Mouse (Mus musculus) embryo, embryonic 10.5 days (tissue): ENCODE measurements around the gene Sparcl1.

ENCODE experiments used
- DNase-seq: peaks from one replicate; pipeline ENCODE4 v3.0.0-alpha.2; 2015; ENCODE audit warnings: low spot score

The Sparcl1 gene

GRCm38 (mm10) chr5:104110171-104110920 lies 3.2 kb downstream of the Sparcl1 start:
- DNase-seq, result peak; percentile 88

DNA sequence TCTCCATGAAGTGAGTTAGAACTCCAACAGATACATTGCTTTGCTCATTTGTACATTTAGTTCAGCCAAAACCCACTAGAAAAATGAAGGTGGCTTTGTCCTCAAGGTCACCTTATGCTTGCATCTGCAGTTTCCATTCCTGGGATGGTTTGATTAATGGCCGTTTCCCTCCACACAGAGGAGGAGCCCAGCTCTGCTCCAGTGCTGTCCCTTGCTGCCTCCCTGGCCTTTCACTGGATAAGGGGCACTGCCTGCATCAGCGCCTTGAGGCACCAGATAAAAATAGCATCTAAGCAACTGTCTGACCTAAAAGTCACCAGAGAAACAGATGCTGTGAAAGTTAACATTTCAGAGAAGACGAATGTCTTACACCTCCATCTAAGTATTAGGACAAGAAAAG lies 4.0 kb downstream of the Sparcl1 start:
- peak; percentile 79 for DNase-seq

DNA sequence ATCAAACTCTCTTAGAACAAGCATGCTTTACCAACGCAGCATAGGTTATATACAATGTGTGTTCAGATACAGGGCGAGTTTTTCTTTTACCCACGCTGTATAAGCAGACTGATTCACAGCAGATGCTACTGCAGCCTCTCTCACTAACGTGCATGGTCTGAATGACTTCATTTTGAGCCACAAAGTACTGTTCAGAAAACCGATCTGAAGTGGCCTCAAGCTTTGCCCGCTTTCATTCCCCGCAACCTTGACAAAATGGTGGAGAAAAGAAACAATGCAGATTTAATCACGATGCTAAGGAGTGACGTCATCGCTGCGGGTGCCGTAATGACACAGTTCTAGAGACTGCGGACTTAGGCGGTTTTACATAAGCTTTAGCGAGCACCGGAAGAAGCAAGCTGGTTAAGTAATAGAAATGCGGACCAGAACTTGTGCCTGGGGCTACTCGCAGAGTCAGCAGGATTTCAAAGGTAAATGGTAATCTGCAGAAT lies 4.6 kb downstream of the Sparcl1 start:
- DNase-seq, result peak; percentile 76

GRCm38 (mm10) chr5:104108127-104108875 lies 5.2 kb downstream of the Sparcl1 start:
- peak; percentile 79 for DNase-seq

GRCm38 (mm10) chr5:104104111-104104510 lies 9.4 kb downstream of the Sparcl1 start:
- peak; percentile 63 for DNase-seq

- DNase-seq, result no peak
These were observed 10.4 kb downstream of the Sparcl1 start for GRCm38 (mm10) chr5:104103171-104103570.

GRCm38 (mm10) chr5:104101678-104102531 lies 11.6 kb downstream of the Sparcl1 start:
- peak; percentile 60 for DNase-seq

- no peak for DNase-seq
These were observed 17.2 kb downstream of the Sparcl1 start for GRCm38 (mm10) chr5:104096078-104096938.

GRCm38 (mm10) chr5:104095416-104096077 lies 18.0 kb downstream of the Sparcl1 start:
- DNase-seq, result no peak

GRCm38 (mm10) chr5:104089751-104090150 lies 23.8 kb downstream of the Sparcl1 start:
- no peak for DNase-seq

DNA sequence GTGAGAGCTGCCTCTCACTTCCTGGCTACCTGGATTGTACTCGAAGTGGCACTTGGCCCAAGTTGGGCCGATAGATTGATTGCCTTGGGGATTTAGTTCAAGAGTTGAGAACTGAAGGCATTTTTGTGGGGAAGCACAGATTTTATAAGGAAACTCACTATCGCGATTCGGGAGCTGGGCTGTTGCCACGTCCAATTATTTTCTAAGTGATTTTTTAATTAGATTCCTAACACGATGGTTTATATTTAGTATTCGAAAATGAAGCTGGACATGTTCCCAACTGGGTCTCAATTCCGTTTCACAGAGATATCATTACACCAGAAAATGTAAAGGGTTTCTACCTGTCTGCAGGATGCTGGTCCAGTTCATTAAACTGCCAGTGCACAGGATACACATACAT lies 28.2 kb downstream of the Sparcl1 start:
- no peak for DNase-seq

DNA sequence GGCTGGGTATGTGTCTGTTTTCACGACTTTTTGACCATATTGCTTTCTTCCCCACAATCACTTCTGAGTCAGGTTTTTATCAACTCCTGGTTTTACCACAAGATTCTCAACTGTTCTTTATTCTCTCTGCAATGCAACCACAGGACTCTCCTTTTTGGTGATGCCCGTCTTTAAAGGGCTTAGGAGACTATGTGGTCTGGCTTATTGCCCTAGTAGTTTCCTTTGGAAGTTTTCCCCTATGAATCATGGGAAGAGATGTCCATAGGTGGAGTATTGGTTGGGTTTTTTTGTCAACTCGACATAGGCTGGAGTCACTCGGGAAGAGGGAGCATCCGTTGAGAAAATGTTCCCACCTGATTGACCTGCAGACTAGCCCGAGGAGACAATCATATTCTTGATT lies 32.8 kb downstream of the Sparcl1 start:
- DNase-seq, result no peak

GRCm38 (mm10) chr5:104077508-104077907 lies 36.0 kb downstream of the Sparcl1 start, which contains the start of gene Gm17660:
Gene Gm17660, minus strand, starts transcription at chr5:104077608.
- DNase-seq, result no peak

GRCm38 (mm10) chr5:104076361-104076760 lies 37.2 kb downstream of the Sparcl1 start:
- DNase-seq, result no peak

GRCm38 (mm10) chr5:104074388-104074787 lies 39.1 kb downstream of the Sparcl1 start:
- DNase-seq, result peak; percentile 71

DNA sequence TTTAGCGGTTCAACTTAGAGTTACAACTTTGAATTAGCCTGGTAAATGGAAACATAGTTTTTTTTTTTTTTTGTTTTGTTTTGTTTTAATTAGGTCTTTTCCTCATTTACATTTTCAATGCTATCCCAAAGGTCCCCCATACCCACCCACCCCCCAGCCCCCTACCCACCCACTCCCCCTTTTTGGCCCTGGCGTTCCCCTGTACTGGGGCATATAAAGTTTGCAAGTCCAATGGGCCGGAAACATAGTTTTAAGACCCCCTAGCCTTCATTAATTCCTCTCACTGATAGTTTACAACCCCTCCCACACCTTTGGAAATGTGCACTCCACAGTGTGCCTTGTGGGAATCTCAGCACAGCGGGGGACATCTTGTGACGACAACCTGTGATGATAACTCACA lies 39.9 kb downstream of the Sparcl1 start:
- no peak for DNase-seq

GRCm38 (mm10) chr5:104072272-104072886 lies 41.2 kb downstream of the Sparcl1 start:
- peak; percentile 83 for DNase-seq

DNA sequence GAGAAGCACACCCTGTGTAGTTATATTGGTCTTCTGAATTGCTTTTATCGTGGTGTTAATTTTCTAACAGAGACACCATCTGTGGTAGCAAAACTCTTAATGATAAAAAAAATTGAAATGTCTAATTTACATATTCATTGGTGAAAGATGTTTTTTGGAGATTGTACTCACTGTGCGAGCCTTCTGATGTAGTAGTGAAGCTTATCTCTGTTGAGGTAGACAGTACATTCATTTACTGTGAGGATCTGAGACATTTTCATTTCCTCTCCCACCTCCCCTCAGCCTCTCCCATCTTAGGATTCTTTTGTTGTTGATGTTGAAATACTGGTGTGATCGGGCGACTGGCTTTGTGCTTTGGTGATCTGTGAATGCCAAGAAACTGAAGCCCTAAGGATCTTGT lies 42.5 kb downstream of the Sparcl1 start:
- DNase-seq, result no peak

- DNase-seq, result peak; percentile 60
These were observed 44.8 kb downstream of the Sparcl1 start for GRCm38 (mm10) chr5:104068751-104069150.
